Mouse (Mus musculus) intestine, embryonic 14.5 days (tissue): Measurements from ENCODE around the gene Ncoa5. TPM values are rescaled to one million over a fixed set of nuclear protein-coding genes. Genes with fewer than 3 reads are reported as not detected.
A peak's percentile ranks its signal among the peaks of the same experiment; 100 is the strongest.

ENCODE experiments used
- ATAC-seq: fragments of 200-750 bp; cut with Nextera tagmentation; replicated peaks from 2 replicates; pipeline ENCODE4 v1.8.0; 2017; ENCODE audit warnings: low read depth, moderate number of reproducible peaks, moderate TSS enrichment, moderate library complexity; ENCODE audit not compliant: low FRiP score, low TSS enrichment
- DNase-seq: peaks from one replicate; pipeline ENCODE4 v3.0.0-alpha.2; 2018; ENCODE audit warnings: low spot score
- H3K27ac ChIP-seq: fragments of 300-500 bp; sonication (generic); 2 replicates; pipeline ENCODE4 v1.5.1; 2014; ENCODE audit warnings: low read depth, mild to moderate bottlenecking, control low read depth
- H3K27me3 ChIP-seq: fragments of 300-500 bp; sonication (generic); replicated peaks from 2 replicates; pipeline ENCODE4 v1.6.1; 2014; ENCODE audit warnings: low read length, control low read depth; ENCODE audit not compliant: control insufficient read depth, insufficient read depth
- H3K36me3 ChIP-seq: fragments of 300-500 bp; sonication (generic); 2 replicates; pipeline ENCODE4 v1.6.1; 2014; ENCODE audit warnings: low read length, control low read depth; ENCODE audit not compliant: control insufficient read depth, insufficient read depth
- H3K4me1 ChIP-seq: fragments of 300-500 bp; sonication (generic); replicated peaks from 2 replicates; pipeline ENCODE4 v1.6.1; 2014; ENCODE audit warnings: low read length, control low read depth, mixed read lengths; ENCODE audit not compliant: control insufficient read depth, insufficient read depth
- H3K4me2 ChIP-seq: fragments of 300-500 bp; sonication (generic); 2 replicates; pipeline ENCODE4 v1.6.1; 2014; ENCODE audit warnings: low read length
- H3K4me3 ChIP-seq: fragments of 300-500 bp; sonication (generic); 2 replicates; pipeline ENCODE4 v1.5.1; 2014; ENCODE audit warnings: low read depth, low read length, control low read depth, mixed read lengths
- H3K9ac ChIP-seq: fragments of 300-500 bp; sonication (generic); 2 replicates; pipeline ENCODE4 v1.6.1; 2014; ENCODE audit warnings: mild to moderate bottlenecking, low read length
- H3K9me3 ChIP-seq: fragments of 300-500 bp; sonication (generic); 2 replicates; pipeline ENCODE4 v1.6.1; 2016; ENCODE audit warnings: low read length, control low read depth; ENCODE audit not compliant: control insufficient read depth
- WGBS: fragments of 180-500 bp; shearing (Covaris S2); extraction: QIAGEN DNeasy Blood & Tissue Kit; methylation state at CpG from one replicate; pipeline ENCODE4 v1.1.7; 2014; 5-methylcytosine and 5-hydroxymethylcytosine counted together
- polyA plus RNA-seq: library from polyadenylated mRNA; unstranded; fragments of >200 nt; fragmentation: Nextera tagmentation; extraction: Ambion mirVana; gene quantifications from 2 replicates; pipeline ENCODE4 v1.2.1, GENCODE M21; 2014

The Ncoa5 gene
- 57.0 and 58.5 TPM in 2 replicates for polyA plus RNA-seq

GRCm38 (mm10) chr2:165034131-165035057, at the start of gene Ncoa5:
TSS of gene Ncoa5 (minus strand) at chr2:165034867.
- Histone ChIP-seq H3K27ac (peak within 1 kb of the TSS; percentile 67), H3K36me3 (0 out of 2 replicates have a peak, but pooled peaks cover 3% of the 10 kb centered on the region), H3K4me2 (peak within 1 kb of the TSS; percentile 73), H3K4me3 (peak within 1 kb of the TSS; percentile 80), H3K27me3 (no peaks in the 10 kb centered on the region), H3K4me1 (peaks cover 14% of the 10 kb centered on the region), H3K9ac (peak within 1 kb of the TSS; percentile 88), H3K9me3 (no peaks in the 10 kb centered on the region)
- DNase-seq, result peak; percentile 97
- WGBS, result under 1% methylated on average over 102 of the region's 111 CpGs
- peak; percentile 98 for ATAC-seq

GRCm38 (mm10) chr2:165081257-165081656, 46.6 kb upstream of the Ncoa5 start:
- 26% methylated on average over 7 of the region's 7 CpGs for WGBS

DNA sequence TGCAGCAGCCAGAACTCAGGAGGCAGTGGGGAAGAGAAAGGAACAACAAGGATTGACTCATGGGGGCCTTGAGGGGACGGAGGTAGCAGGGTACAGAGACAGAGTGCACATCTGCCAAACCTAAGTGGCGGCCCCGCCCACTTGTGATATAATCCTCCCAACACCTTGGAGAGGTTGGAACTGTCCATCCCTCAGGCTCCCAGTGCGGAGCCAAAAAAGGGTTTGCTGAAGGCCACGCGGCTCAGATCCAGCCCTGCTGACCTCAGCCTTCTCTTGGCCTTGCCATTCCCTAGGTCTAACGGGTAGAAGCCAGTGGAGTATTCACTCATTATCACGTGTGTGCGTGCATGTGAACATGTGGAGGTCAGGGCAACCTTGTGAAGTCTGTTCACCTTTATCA, 46.0 kb upstream of the Ncoa5 start:
- Histone ChIP-seq H3K9me3 (no peaks in the 10 kb centered on the region), H3K4me2 (no peak overlapping the region), H3K27ac (no peak overlapping the region), H3K4me3 (no peak overlapping the region), H3K4me1 (no peaks in the 10 kb centered on the region), H3K27me3 (peaks cover 55% of the 10 kb centered on the region), H3K36me3 (no peaks in the 10 kb centered on the region), H3K9ac (no peak overlapping the region)
- ATAC-seq, result no peak
- no peak for DNase-seq
- WGBS, result 19% methylated on average over 9 of the region's 9 CpGs

More at GRCm38 (mm10) chr2:165081257-165081656, 46.6 kb upstream of the Ncoa5 start:
- no peaks in the 10 kb centered on the region for H3K36me3 ChIP-seq
- no peaks in the 10 kb centered on the region for H3K9me3 ChIP-seq
- H3K27ac ChIP-seq, result no peak overlapping the region
- DNase-seq (no peak), ATAC-seq (no peak)
- no peak overlapping the region for H3K4me3 ChIP-seq
- no peaks in the 10 kb centered on the region for H3K4me1 ChIP-seq
- H3K9ac ChIP-seq, result no peak overlapping the region
- H3K27me3 ChIP-seq, result peaks cover 49% of the 10 kb centered on the region
- no peak overlapping the region for H3K4me2 ChIP-seq

GRCm38 (mm10) chr2:165078605-165079004, 43.9 kb upstream of the Ncoa5 start:
- no peaks in the 10 kb centered on the region for H3K9me3 ChIP-seq
- H3K4me3 ChIP-seq, result no peak overlapping the region
- H3K27me3 ChIP-seq, result peaks cover 69% of the 10 kb centered on the region
- H3K4me1 ChIP-seq, result no peaks in the 10 kb centered on the region
- H3K36me3 ChIP-seq, result no peaks in the 10 kb centered on the region
- WGBS, result 21% methylated on average over 10 of the region's 10 CpGs
- no peak overlapping the region for H3K9ac ChIP-seq
- no peak overlapping the region for H3K4me2 ChIP-seq
- ATAC-seq (no peak), DNase-seq (no peak)
- H3K27ac ChIP-seq, result no peak overlapping the region

DNA sequence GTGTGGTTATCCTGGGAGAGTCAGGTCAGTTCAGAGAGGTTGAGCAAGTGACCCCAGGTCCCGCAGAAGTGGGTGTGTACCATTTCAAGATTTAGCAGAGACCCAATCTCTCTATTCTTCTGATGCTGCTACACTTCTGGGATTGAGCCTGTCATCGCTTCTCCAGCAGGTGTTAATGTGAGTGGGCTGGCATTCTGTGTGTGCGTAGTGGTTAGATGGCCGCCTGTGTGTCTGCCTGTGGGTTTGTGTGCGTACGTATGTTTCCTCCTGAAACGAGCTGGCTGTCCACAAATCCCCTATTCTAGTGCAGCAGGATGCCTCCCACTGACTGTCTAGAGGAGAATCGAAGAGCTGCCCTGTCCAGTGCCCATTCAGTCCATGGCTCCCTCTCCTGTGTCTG, 43.4 kb upstream of the Ncoa5 start:
- Histone ChIP-seq H3K36me3 (no peaks in the 10 kb centered on the region), H3K9ac (no peak overlapping the region), H3K4me1 (no peaks in the 10 kb centered on the region), H3K27ac (no peak overlapping the region), H3K27me3 (peaks cover 69% of the 10 kb centered on the region), H3K4me3 (no peak overlapping the region), H3K9me3 (no peaks in the 10 kb centered on the region), H3K4me2 (no peak overlapping the region)
- DNase-seq (no peak), ATAC-seq (no peak)
- WGBS, result 67% methylated on average over 8 of the region's 8 CpGs

GRCm38 (mm10) chr2:165077055-165077454, 42.4 kb upstream of the Ncoa5 start:
- Histone ChIP-seq H3K4me2 (no peak overlapping the region), H3K27ac (no peak overlapping the region), H3K4me1 (no peaks in the 10 kb centered on the region), H3K4me3 (no peak overlapping the region), H3K27me3 (peaks cover 75% of the 10 kb centered on the region), H3K9me3 (no peaks in the 10 kb centered on the region), H3K9ac (no peak overlapping the region), H3K36me3 (no peaks in the 10 kb centered on the region)
- DNase-seq (no peak), ATAC-seq (no peak)
- 8% methylated on average over 9 of the region's 9 CpGs for WGBS

DNA sequence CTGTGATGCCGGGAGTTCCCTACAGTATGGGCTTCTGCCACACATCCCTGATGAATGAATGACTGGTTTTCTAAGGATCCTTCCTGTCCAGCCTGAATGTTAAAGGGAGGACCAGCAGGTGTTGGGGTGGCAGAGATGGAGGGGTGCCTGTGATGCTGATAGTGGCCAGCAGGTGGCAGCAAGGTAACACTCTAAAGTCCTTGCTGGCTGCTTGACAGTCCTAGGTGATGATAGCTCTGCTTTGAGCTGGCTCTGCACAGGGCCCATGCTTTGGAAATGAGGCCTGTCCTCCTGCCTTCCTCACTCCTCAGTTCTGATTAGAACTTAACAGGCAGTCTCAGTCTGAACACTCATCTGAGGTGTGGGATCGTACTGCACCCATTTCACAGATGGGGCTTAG, 40.3 kb upstream of the Ncoa5 start:
- DNase-seq (peak; percentile 94), ATAC-seq (peak; percentile 37; the same call in 1 of the 2 replicates)
- Histone ChIP-seq H3K36me3 (no peaks in the 10 kb centered on the region), H3K4me3 (no peak overlapping the region), H3K9me3 (no peaks in the 10 kb centered on the region), H3K4me1 (peaks cover 3% of the 10 kb centered on the region; the same call in 1 of the 2 replicates), H3K27ac (no peak overlapping the region), H3K9ac (no peak overlapping the region), H3K4me2 (no peak overlapping the region), H3K27me3 (peaks cover 72% of the 10 kb centered on the region)
- WGBS, result 34% methylated on average over 2 of the region's 2 CpGs

- no peaks in the 10 kb centered on the region for H3K36me3 ChIP-seq
- peaks cover 3% of the 10 kb centered on the region; the same call in 1 of the 2 replicates for H3K4me1 ChIP-seq
- H3K9me3 ChIP-seq, result no peaks in the 10 kb centered on the region
- H3K27ac ChIP-seq, result no peak overlapping the region
- ATAC-seq (no peak), DNase-seq (no peak)
- no peak overlapping the region for H3K4me2 ChIP-seq
- peaks cover 69% of the 10 kb centered on the region for H3K27me3 ChIP-seq
- H3K9ac ChIP-seq, result no peak overlapping the region
- H3K4me3 ChIP-seq, result no peak overlapping the region
- 47% methylated on average over 11 of the region's 11 CpGs for WGBS
Measured at GRCm38 (mm10) chr2:165074081-165074884, 39.6 kb upstream of the Ncoa5 start.
